Mouse (Mus musculus) liver, adult 2 months (tissue): ENCODE measurements around the gene Bpifb3.

Experiments used
- CTCF ChIP-seq: fragments of 200-500 bp; IDR thresholded peaks from 2 replicates; pipeline ENCODE4 v1.5.1; 2011; ENCODE audit warnings: low read depth, low read length, control low read depth
- POLR2A ChIP-seq: fragments of 200-500 bp; IDR thresholded peaks from 2 replicates; pipeline ENCODE4 v1.6.1; 2011; ENCODE audit warnings: low read length, control low read depth; ENCODE audit not compliant: insufficient read depth; ENCODE audit errors: extremely low read depth

DNA sequence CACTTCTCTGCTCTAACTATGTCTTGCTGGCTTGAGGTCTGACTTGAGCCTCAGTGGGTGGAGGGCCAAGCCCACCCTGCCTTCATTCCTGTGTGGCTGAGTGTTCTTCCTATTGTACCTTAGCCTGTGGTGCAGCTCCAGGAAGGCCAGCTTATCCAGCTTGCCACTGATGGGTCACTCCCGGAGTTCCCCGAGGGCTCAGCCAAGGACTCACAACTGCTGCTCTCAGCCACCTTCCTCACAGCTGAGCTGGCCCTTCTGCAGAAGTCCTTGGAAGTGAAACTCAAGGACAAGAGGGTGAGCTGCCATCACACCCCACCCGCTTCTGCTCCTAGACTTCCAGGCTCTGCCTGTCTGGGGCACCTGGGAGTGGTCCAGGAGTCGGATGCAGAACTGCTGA is 11.4 kb upstream of the Bpifb3 start:
- no peak for TF ChIP-seq POLR2A
- no peak for TF ChIP-seq CTCF
